Mouse (Mus musculus) hindbrain, embryonic 13.5 days (tissue): ENCODE data around the gene Mctp2. TPM values are rescaled to one million over a fixed set of nuclear protein-coding genes. Genes with fewer than 3 reads are reported as not detected.

ENCODE experiments used
- ATAC-seq: fragments of 200-750 bp; cut with Nextera tagmentation; 2 replicates; pipeline ENCODE4 v1.8.0; 2017; ENCODE audit warnings: moderate TSS enrichment; ENCODE audit not compliant: low FRiP score
- H3K27ac ChIP-seq: fragments of 300-500 bp; sonication (generic); 2 replicates; pipeline ENCODE4 v1.5.1; 2015; ENCODE audit warnings: inconsistent platforms, mild to moderate bottlenecking, moderate library complexity
- H3K27me3 ChIP-seq: fragments of 300-500 bp; sonication (generic); 2 replicates; pipeline ENCODE4 v1.6.1; 2015; ENCODE audit warnings: mild to moderate bottlenecking, inconsistent platforms
- H3K36me3 ChIP-seq: fragments of 300-500 bp; sonication (generic); 2 replicates; pipeline ENCODE4 v1.6.1; 2015; ENCODE audit warnings: mild to moderate bottlenecking, inconsistent platforms
- H3K4me1 ChIP-seq: fragments of 300-500 bp; sonication (generic); replicated peaks from 2 replicates; pipeline ENCODE4 v1.6.1; 2015; ENCODE audit warnings: inconsistent platforms
- H3K4me2 ChIP-seq: fragments of 300-500 bp; sonication (generic); 2 replicates; pipeline ENCODE4 v1.6.1; 2015; ENCODE audit warnings: inconsistent platforms, mild to moderate bottlenecking, moderate library complexity
- H3K4me3 ChIP-seq: fragments of 300-500 bp; sonication (generic); 2 replicates; pipeline ENCODE4 v1.5.1; 2015; ENCODE audit warnings: mild to moderate bottlenecking, inconsistent platforms
- H3K9ac ChIP-seq: fragments of 300-500 bp; sonication (generic); 2 replicates; pipeline ENCODE4 v1.6.1; 2015; ENCODE audit warnings: mild to moderate bottlenecking, inconsistent platforms
- H3K9me3 ChIP-seq: fragments of 300-500 bp; sonication (generic); 2 replicates; pipeline ENCODE4 v1.6.1; 2016; ENCODE audit warnings: inconsistent platforms
- WGBS: fragments of 180-500 bp; shearing (Covaris S2); methylation state at CpG from one replicate; pipeline ENCODE4 v1.1.7; 2015; 5-methylcytosine and 5-hydroxymethylcytosine counted together
- polyA plus RNA-seq: library from polyadenylated mRNA; unstranded; fragments of >200 nt; fragmentation: Nextera tagmentation; extraction: Ambion mirVana; gene quantifications from 2 replicates; pipeline ENCODE4 v1.2.1, GENCODE M21; 2015

Gene Mctp2
- polyA plus RNA-seq, 1 experiment from 2014 or later: 0.58 TPM

DNA sequence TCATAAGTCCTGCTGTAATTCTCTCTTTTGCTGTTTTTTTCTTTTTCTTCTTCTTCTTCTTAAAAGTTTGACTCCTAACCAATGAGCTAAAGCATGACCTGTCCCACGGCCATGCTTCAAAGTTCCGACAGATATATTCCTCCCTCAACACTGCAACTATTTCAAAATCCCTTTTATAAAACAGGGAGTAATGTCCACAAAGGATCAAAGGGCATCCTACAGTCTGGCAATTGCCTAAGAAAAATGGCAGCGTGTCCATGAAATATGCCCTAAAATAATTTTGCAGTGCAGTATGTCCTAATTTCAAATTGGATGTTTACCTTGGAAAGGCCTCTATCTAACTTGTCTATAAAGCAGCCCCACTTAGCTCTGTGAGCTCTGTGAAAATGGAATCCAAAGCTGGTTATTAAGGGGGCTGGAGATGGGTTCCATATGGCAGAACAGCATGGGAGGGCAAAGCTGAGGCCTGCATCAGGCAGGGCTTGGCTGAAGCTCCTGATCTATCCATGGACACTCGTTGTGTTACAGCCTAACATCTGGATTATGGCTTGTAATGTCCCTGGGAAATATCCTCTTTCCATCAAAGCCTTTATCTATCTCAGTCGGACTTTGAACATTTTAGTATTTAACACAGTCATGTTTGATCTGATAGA is 90.7 kb downstream of the Mctp2 start:
- H3K9ac ChIP-seq: no peak overlapping the region
- no peaks in the 10 kb centered on the region for H3K9me3 ChIP-seq
- H3K4me1 ChIP-seq: no peaks in the 10 kb centered on the region
- H3K27ac ChIP-seq: no peak overlapping the region
- H3K36me3 ChIP-seq: no peaks in the 10 kb centered on the region
- ATAC-seq: no peak
- WGBS: 88% methylated on average over 5 of the region's 5 CpGs
- H3K4me2 ChIP-seq: no peak overlapping the region
- H3K27me3 ChIP-seq: no peaks in the 10 kb centered on the region
- no peak overlapping the region for H3K4me3 ChIP-seq

DNA sequence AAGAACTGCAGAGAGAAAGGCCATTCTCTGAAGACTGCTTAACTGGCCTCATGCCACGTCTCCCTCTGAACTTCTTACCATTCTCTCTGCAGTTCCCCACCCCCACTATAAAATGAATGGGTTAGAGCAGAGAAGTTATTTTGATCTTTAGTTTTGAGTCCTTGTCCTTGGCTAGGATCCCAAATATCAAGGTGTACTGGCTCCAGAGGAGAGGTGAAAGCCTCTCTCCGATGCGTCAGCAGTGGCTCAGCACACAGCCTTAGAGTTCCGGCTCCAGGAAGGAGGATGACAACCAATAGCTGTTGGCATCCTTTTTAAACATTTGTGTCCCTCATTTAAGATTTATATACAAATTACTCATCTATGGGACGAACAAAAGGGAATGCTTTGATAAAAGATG is 96.2 kb downstream of the Mctp2 start:
- H3K4me1 ChIP-seq: no peaks in the 10 kb centered on the region
- H3K4me3 ChIP-seq: no peak overlapping the region
- H3K9ac ChIP-seq: no peak overlapping the region
- no peaks in the 10 kb centered on the region for H3K27me3 ChIP-seq
- H3K36me3 ChIP-seq: no peaks in the 10 kb centered on the region
- H3K27ac ChIP-seq: no peak overlapping the region
- ATAC-seq: no peak
- 88% methylated on average over 5 of the region's 5 CpGs for WGBS
- H3K4me2 ChIP-seq: no peak overlapping the region
- H3K9me3 ChIP-seq: no peaks in the 10 kb centered on the region

DNA sequence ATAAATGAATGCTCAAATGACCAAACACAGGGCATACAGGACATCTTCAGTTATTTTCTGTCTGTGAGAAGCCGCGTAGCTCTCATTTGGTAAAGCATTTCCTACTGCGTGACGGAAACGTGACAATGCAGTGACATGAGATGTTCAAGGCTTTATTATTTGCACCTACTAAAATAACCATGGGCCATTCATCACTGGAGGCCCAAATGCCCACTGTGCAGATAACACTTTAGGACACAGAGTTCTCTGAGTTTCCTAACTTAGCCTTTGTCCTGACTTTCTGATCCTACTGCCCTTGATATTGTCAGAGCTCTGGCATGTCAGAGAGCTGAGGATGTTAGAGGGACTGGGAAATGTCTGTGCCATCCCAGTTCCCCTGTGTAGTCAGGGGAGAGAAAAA is 97.1 kb downstream of the Mctp2 start:
- WGBS: 92% methylated on average over 5 of the region's 5 CpGs
- H3K4me2 ChIP-seq: no peak overlapping the region
- ATAC-seq: no peak

DNA sequence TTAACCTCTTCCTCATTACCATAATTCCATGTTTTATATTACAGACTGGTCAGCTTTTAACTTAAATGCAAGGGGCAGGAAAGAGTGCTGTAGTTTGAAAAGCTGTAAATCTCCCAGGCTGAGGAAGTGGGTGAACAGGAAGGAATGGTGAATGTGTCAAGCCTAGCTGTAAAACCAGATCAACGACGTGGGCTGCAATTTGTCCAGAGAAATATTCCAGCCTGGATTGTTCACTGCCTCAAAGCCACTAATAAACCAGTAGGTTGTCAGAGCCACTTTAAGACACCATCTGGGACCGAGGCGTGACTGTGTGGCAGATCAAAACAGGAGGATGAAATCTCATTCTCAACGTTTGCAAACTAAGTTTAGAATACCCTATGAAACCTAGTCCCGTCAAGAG is 99.6 kb downstream of the Mctp2 start:
- H3K9ac ChIP-seq: no peak overlapping the region
- 76% methylated on average over 6 of the region's 6 CpGs for WGBS

More for the DNA sequence above, 97.1 kb downstream of the Mctp2 start:
- Histone ChIP-seq H3K27me3 (no peaks in the 10 kb centered on the region), H3K4me1 (no peaks in the 10 kb centered on the region), H3K4me3 (no peak overlapping the region), H3K9ac (no peak overlapping the region), H3K27ac (no peak overlapping the region), H3K9me3 (no peaks in the 10 kb centered on the region), H3K36me3 (no peaks in the 10 kb centered on the region)

DNA sequence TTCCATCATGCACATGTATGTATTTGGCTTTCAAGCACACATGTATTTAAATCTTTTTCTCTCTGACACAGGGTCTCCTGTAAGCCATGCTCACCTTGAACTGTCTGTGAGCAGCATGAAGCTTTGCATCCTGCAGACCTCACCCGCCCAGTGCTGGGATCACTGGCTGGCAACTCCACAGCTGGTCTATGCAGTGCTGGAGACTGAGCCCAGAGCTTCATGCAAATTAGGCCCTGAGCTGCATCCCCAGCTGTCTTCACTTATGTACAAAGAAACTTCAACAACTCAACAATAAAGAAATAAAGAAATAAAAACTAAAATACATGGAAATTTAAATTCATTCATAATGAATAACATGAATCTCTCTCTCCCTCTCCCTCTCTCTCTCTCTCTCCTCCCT is 110.7 kb downstream of the Mctp2 start:
- H3K9ac ChIP-seq: no peak overlapping the region
- H3K27ac ChIP-seq: no peak overlapping the region
- H3K4me3 ChIP-seq: no peak overlapping the region
- ATAC-seq: no peak
- no peaks in the 10 kb centered on the region for H3K9me3 ChIP-seq
- H3K4me1 ChIP-seq: no peaks in the 10 kb centered on the region
- no peak overlapping the region for H3K4me2 ChIP-seq
- H3K36me3 ChIP-seq: no peaks in the 10 kb centered on the region
- H3K27me3 ChIP-seq: no peaks in the 10 kb centered on the region
- 56% methylated on average over 1 of the region's 1 CpGs for WGBS

More for the DNA sequence above, 99.6 kb downstream of the Mctp2 start:
- H3K36me3 ChIP-seq: no peaks in the 10 kb centered on the region
- H3K4me1 ChIP-seq: no peaks in the 10 kb centered on the region
- H3K27me3 ChIP-seq: no peaks in the 10 kb centered on the region
- no peak overlapping the region for H3K27ac ChIP-seq
- ATAC-seq: no peak
- H3K4me2 ChIP-seq: no peak overlapping the region
- H3K9me3 ChIP-seq: no peaks in the 10 kb centered on the region
- H3K4me3 ChIP-seq: no peak overlapping the region

DNA sequence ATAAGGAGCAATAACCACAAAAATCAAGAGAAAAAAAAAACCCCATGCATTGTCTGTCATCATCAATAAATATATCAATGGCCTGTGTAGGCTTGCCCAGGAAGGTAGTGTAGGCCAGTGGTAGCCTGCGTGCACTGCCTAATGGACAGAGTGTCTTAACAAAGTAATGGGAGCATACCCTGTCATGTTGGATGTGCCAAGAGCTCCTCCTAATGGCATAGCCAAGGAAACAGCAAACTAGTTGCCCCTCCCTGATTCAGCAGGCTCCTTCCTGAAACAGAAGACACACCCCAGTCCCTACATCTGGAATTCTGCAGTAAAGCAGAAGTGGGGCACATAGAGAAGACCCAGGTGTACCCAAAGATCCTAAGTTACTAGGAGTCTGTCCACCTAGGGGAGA is 113.1 kb downstream of the Mctp2 start:
- Histone ChIP-seq H3K36me3 (no peaks in the 10 kb centered on the region), H3K4me3 (no peak overlapping the region), H3K9me3 (no peaks in the 10 kb centered on the region), H3K9ac (no peak overlapping the region), H3K27ac (no peak overlapping the region), H3K4me1 (no peaks in the 10 kb centered on the region), H3K27me3 (no peaks in the 10 kb centered on the region), H3K4me2 (no peak overlapping the region)
- no peak for ATAC-seq
- WGBS: 73% methylated on average over 1 of the region's 1 CpGs

DNA sequence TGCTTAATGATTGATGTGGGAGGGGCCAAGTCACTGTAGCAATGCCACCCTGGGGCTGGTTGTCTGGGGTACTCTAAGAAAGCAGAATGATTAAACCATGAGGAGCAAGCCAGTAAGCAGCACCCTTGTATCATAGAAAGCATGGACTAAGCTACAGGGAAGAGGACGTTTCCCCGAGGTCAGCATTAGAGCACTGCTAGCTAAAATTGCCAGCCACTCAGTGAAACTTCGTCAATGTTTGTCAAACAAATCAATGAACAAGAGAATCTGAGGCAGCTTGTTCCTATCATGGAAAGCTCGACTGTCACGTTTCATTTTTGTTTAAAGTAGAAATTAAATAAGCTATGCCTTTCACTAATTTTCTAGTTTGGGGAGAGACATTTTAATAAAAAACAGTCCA is 124.8 kb downstream of the Mctp2 start:
- H3K27me3 ChIP-seq: no peaks in the 10 kb centered on the region
- ATAC-seq: no peak
- H3K27ac ChIP-seq: no peak overlapping the region
- no peaks in the 10 kb centered on the region for H3K9me3 ChIP-seq
- H3K36me3 ChIP-seq: no peaks in the 10 kb centered on the region
- no peak overlapping the region for H3K4me3 ChIP-seq
- H3K9ac ChIP-seq: no peak overlapping the region
- H3K4me1 ChIP-seq: no peaks in the 10 kb centered on the region
- WGBS: 81% methylated on average over 5 of the region's 5 CpGs
- no peak overlapping the region for H3K4me2 ChIP-seq

DNA sequence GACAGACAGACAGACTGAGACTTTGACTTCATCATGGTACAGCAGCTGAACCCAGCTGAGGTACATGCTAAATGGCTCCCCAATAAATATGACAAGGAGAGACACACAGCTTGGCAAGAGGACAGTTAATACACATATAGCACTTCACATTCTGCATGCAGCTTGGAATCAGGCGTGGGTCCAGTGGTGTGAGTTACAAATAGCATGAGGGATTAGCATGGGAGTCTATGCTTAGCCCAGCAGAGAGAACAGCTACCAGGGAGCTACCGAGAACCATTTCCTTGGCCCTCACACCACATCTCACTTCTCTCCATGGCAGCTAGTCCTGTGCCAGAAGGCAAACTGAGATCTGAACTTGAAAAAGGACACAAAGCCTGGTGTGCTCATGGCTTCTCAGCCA is 137.1 kb downstream of the Mctp2 start:
- no peak for ATAC-seq
- H3K36me3 ChIP-seq: no peaks in the 10 kb centered on the region
- no peaks in the 10 kb centered on the region for H3K27me3 ChIP-seq
- no peak overlapping the region for H3K27ac ChIP-seq
- no peak overlapping the region for H3K9ac ChIP-seq
- no peak overlapping the region for H3K4me2 ChIP-seq
- no peak overlapping the region for H3K4me3 ChIP-seq
- no peaks in the 10 kb centered on the region for H3K4me1 ChIP-seq
- H3K9me3 ChIP-seq: no peaks in the 10 kb centered on the region
- 73% methylated on average over 2 of the region's 2 CpGs for WGBS

DNA sequence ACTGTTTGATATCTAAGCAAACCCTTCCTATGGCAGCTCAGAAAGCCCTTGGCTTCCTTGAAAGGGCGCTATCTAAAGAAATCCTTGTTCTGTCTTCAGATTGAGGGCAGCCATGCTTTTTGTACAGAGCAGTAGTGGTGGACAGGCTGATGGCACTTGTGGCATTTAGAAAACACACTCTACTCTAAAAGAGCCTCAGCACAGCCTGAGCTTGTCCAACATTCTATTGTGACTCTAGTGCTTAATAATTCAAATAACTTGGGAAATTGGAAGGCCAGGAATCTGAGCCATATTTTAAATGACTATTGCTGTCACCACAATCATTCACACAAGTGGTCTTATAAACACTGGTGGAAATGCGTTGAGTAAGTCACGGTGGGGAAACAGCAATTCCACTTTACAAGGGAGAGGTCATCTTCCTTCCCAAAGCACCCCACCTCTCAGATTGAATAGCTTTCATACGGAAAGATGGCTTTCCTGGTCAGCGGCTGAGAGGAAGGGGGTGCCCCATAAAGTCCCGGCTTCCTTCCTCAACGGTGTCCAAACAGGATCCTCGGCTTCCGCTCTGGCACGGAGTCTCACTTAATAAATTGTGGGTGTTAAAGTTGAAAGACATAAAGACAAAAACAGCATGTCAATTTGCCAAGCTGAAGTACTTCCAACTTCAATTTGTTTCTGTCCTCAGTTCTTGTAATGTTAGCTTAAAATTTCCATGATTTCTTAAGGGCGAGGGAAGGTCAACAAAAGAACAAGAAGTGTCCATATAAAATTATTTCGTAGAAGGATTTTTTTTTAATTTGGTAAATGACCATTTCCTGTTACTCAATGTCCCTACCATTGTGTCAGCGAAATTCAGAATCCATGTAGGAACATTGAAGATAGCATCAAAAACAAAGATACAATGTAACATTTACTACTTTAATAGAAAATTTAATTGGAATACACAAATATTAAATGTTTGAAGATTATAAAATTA is 140.4 kb downstream of the Mctp2 start:
- H3K9me3 ChIP-seq: no peaks in the 10 kb centered on the region
- no peak overlapping the region for H3K4me3 ChIP-seq
- H3K27ac ChIP-seq: no peak overlapping the region
- no peak overlapping the region for H3K4me2 ChIP-seq
- no peaks in the 10 kb centered on the region for H3K36me3 ChIP-seq
- ATAC-seq: no peak
- no peaks in the 10 kb centered on the region for H3K4me1 ChIP-seq
- WGBS: 87% methylated on average over 13 of the region's 13 CpGs
- no peak overlapping the region for H3K9ac ChIP-seq
- H3K27me3 ChIP-seq: no peaks in the 10 kb centered on the region

DNA sequence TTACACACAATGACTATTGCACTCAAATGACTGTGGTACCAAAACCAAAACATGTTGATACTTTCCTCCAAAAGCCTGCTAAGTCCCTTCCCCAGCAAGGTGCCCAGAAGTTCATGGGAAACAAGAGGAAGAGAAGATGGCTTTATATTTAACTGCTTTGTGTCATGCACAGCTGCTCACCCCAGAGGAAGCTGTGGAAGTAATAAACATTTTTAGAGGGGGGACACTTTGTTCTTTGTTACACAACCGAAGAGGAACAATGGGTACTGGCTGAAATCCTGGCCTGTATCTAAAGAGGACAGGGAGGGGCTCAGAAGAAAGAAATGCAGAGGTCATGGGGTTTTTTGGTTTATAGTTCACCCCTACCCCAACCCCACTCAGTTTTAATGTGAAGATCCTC is 144.2 kb downstream of the Mctp2 start:
- no peaks in the 10 kb centered on the region for H3K27me3 ChIP-seq
- WGBS: 0% methylated on average over 1 of the region's 1 CpGs

DNA sequence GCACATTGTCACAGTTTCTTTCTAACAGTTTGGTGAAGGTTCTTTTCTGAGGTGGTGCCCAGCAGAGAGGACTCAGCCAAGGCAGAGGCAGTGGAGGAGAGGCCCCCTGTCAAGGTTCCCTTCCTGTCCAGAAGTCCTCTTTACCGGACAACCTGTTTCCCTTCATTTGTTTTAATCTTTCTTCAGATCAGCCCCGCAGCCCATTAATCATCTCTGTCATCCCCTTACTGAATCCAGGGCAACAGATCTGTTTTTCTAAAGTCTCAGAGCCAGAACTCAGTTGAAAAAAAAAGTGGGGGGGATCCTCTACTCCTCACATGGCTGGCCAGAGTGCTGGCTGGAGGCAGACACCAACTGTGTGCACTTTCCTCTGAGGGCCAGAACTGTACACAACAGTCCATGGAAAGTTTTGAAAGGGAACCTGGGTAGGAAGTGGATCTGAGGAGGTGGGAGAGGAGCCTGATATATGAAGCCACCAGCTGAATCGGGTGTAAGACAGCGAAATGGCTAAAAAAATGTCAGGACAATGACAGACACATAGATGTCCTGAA is 146.8 kb downstream of the Mctp2 start:
- ATAC-seq: no peak
- H3K4me2 ChIP-seq: no peak overlapping the region
- H3K9me3 ChIP-seq: no peaks in the 10 kb centered on the region
- no peak overlapping the region for H3K27ac ChIP-seq
- WGBS: 72% methylated on average over 4 of the region's 4 CpGs
- no peak overlapping the region for H3K4me3 ChIP-seq
- no peak overlapping the region for H3K9ac ChIP-seq
- H3K27me3 ChIP-seq: no peaks in the 10 kb centered on the region
- no peaks in the 10 kb centered on the region for H3K4me1 ChIP-seq
- no peaks in the 10 kb centered on the region for H3K36me3 ChIP-seq

More for the DNA sequence above, 144.2 kb downstream of the Mctp2 start:
- no peaks in the 10 kb centered on the region for H3K4me1 ChIP-seq
- ATAC-seq: no peak
- no peak overlapping the region for H3K9ac ChIP-seq
- H3K4me2 ChIP-seq: no peak overlapping the region
- no peaks in the 10 kb centered on the region for H3K9me3 ChIP-seq
- H3K27ac ChIP-seq: no peak overlapping the region
- no peaks in the 10 kb centered on the region for H3K36me3 ChIP-seq
- H3K4me3 ChIP-seq: no peak overlapping the region

DNA sequence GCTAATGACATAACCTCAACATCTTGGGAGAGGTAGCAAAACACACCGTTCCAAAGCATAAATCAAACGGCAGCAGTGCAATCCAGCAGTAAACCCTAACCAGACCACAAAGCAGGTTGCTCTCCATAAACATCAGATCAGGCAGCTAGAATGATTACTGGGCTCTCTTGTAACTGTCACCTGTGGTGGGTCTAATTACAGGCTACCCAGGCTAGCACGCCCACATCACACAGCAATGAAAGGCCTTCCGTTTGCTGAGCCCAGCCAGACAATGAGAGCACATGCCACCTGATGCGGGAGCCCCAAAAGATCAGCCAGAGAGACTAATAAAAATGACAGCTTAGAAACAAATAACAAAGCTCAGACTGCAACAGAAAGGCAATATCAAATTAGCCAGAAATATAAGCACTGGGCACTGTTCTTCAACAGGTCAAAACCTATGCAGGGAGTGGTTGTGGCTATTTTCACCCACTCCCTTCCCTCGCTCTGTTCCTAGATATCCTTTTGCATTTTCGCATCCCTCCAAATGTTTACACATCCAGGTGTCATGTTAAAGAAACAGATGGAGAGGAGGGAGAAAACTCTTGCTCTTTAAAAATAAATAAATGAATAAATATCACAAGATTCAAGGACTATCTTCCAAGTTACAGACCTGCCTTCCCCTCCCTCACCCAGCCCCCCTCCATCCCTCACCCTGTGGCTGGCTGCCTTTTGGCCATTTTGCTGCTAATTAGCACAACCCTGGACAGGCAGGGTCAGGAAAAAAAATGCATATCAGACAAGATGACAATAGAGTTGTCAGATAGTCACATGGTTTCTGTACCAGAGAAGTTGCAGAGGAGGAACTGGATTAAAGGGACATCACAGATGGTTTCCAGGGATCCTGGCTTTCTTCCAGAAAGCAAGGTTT is 155.4 kb downstream of the Mctp2 start:
- WGBS: 44% methylated on average over 7 of the region's 7 CpGs
- no peak for ATAC-seq

More for the DNA sequence above, 155.4 kb downstream of the Mctp2 start:
- H3K9ac ChIP-seq: no peak overlapping the region
- no peak overlapping the region for H3K27ac ChIP-seq
- no peaks in the 10 kb centered on the region for H3K36me3 ChIP-seq
- peaks cover 15% of the 10 kb centered on the region; the same call in 1 of the 2 replicates for H3K4me1 ChIP-seq
- H3K9me3 ChIP-seq: no peaks in the 10 kb centered on the region
- H3K27me3 ChIP-seq: no peaks in the 10 kb centered on the region
- no peak overlapping the region for H3K4me2 ChIP-seq
- H3K4me3 ChIP-seq: no peak overlapping the region
